Mouse (Mus musculus): ENCODE data around the gene Pik3c2b.
A peak's percentile ranks its signal among the peaks of the same experiment; 100 is the strongest.

Gene Pik3c2b

GRCm38 (mm10) chr1:133134881-133135280, 89.4 kb downstream of the Pik3c2b start:
- no peak for DNase-seq (ENCODE audit: low read depth)

GRCm38 (mm10) chr1:133135808-133136207, 90.3 kb downstream of the Pik3c2b start:
- no peak for DNase-seq (ENCODE audit: low read depth)

- no peak for DNase-seq (ENCODE audit: low read depth)
Measured at GRCm38 (mm10) chr1:133138401-133138800, 92.9 kb downstream of the Pik3c2b start.

GRCm38 (mm10) chr1:133146014-133147009, 100.8 kb downstream of the Pik3c2b start:
- DNase-seq (ENCODE audit: low read depth) = peak; percentile 73

GRCm38 (mm10) chr1:133147324-133147723, 101.9 kb downstream of the Pik3c2b start:
- no peak for DNase-seq (ENCODE audit: low read depth)

- DNase-seq (ENCODE audit: low read depth) = no peak
Measured at GRCm38 (mm10) chr1:133148122-133148521, 102.7 kb downstream of the Pik3c2b start.

- no peak for DNase-seq (ENCODE audit: low read depth)
Measured at GRCm38 (mm10) chr1:133150556-133150955, 105.1 kb downstream of the Pik3c2b start.

GRCm38 (mm10) chr1:133152213-133152612, 106.7 kb downstream of the Pik3c2b start:
- no peak for DNase-seq (ENCODE audit: low read depth)

- DNase-seq (ENCODE audit: low read depth) = no peak
Measured at GRCm38 (mm10) chr1:133155270-133155669, 109.8 kb downstream of the Pik3c2b start.
